Mouse (Mus musculus) embryonic facial prominence, embryonic 11.5 days (tissue): Measurements from ENCODE around the gene Otub1. TPM values are rescaled to one million over a fixed set of nuclear protein-coding genes. Genes with fewer than 3 reads are reported as not detected.

Experiments
- ATAC-seq: fragments of 200-750 bp; cut with Nextera tagmentation; replicated peaks from 2 replicates; pipeline ENCODE4 v1.8.0; 2017; ENCODE audit warnings: low read depth; ENCODE audit not compliant: insufficient number of reproducible peaks, low FRiP score, low TSS enrichment
- DNase-seq: peaks from one replicate; pipeline ENCODE4 v3.0.0-alpha.2; 2015; ENCODE audit warnings: low spot score
- H3K27ac ChIP-seq: fragments of 300-500 bp; sonication (generic); replicated peaks from 2 replicates; pipeline ENCODE4 v1.5.1; 2014; ENCODE audit warnings: mild to moderate bottlenecking, low read depth, low read length, control low read depth
- H3K27me3 ChIP-seq: fragments of 300-500 bp; sonication (generic); 2 replicates; pipeline ENCODE4 v1.6.1; 2014; ENCODE audit warnings: mild to moderate bottlenecking, low read length, moderate library complexity, mixed read lengths; ENCODE audit not compliant: control insufficient read depth, insufficient read depth
- H3K36me3 ChIP-seq: fragments of 300-500 bp; sonication (generic); replicated peaks from 2 replicates; pipeline ENCODE4 v1.6.1; 2014; ENCODE audit warnings: low read depth, mild to moderate bottlenecking, low read length, moderate library complexity, mixed read lengths; ENCODE audit not compliant: control insufficient read depth, insufficient read depth
- H3K4me1 ChIP-seq: fragments of 300-500 bp; sonication (generic); 2 replicates; pipeline ENCODE4 v1.6.1; 2014; ENCODE audit warnings: low read length, mixed read lengths; ENCODE audit not compliant: control insufficient read depth, insufficient read depth
- H3K4me2 ChIP-seq: fragments of 300-500 bp; sonication (generic); 2 replicates; pipeline ENCODE4 v1.6.1; 2014; ENCODE audit warnings: low read depth, mild to moderate bottlenecking, control low read depth, low read length, moderate library complexity
- H3K4me3 ChIP-seq: fragments of 300-500 bp; sonication (generic); 2 replicates; pipeline ENCODE4 v1.5.1; 2014; ENCODE audit warnings: low read depth, low read length, control low read depth
- H3K9ac ChIP-seq: fragments of 300-500 bp; sonication (generic); replicated peaks from 2 replicates; pipeline ENCODE4 v1.6.1; 2014; ENCODE audit warnings: mild to moderate bottlenecking, control low read depth, low read length
- H3K9me3 ChIP-seq: fragments of 300-500 bp; sonication (generic); replicated peaks from 2 replicates; pipeline ENCODE4 v1.6.1; 2016; ENCODE audit warnings: mild to moderate bottlenecking, low read length, inconsistent platforms, mixed read lengths; ENCODE audit not compliant: control insufficient read depth
- WGBS: fragments of 180-500 bp; shearing (Covaris S2); extraction: QIAGEN DNeasy Blood & Tissue Kit; methylation state at CpG from one replicate; pipeline ENCODE4 v1.1.7; 2014; 5-methylcytosine and 5-hydroxymethylcytosine counted together
- polyA plus RNA-seq: library from polyadenylated mRNA; unstranded; fragments of >200 nt; fragmentation: Nextera tagmentation; extraction: Ambion mirVana; gene quantifications from 2 replicates; pipeline ENCODE4 v1.2.1, GENCODE M21; 2014

Otub1 gene
- polyA plus RNA-seq, 1 experiment from 2014 or later, result 217 TPM

- Histone ChIP-seq H3K27ac (no peak overlapping the region), H3K27me3 (no peaks in the 10 kb centered on the region), H3K4me2 (no peak overlapping the region), H3K9ac (no peak overlapping the region), H3K4me3 (no peak overlapping the region), H3K9me3 (no peaks in the 10 kb centered on the region), H3K36me3 (peaks cover 4% of the 10 kb centered on the region), H3K4me1 (no peaks in the 10 kb centered on the region; the same call in 1 of the 2 replicates)
- ATAC-seq (no peak), DNase-seq (no peak)
- WGBS, result 89% methylated on average over 9 of the region's 9 CpGs
Measured at GRCm38 (mm10) chr19:7235461-7235860, 29.3 kb upstream of the Otub1 start.

GRCm38 (mm10) chr19:7234537-7235221 lies 28.6 kb upstream of the Otub1 start:
- H3K36me3 ChIP-seq, result peaks cover 4% of the 10 kb centered on the region
- 65% methylated on average over 8 of the region's 8 CpGs for WGBS
- H3K27ac ChIP-seq, result no peak overlapping the region
- H3K4me3 ChIP-seq, result no peak overlapping the region
- DNase-seq, result peak; percentile 79
- ATAC-seq, result 0 out of 2 replicates have a peak, but pooled peaks have one; percentile 60
- H3K4me1 ChIP-seq, result no peaks in the 10 kb centered on the region
- no peak overlapping the region for H3K4me2 ChIP-seq
- H3K9me3 ChIP-seq, result no peaks in the 10 kb centered on the region
- H3K9ac ChIP-seq, result no peak overlapping the region
- no peaks in the 10 kb centered on the region for H3K27me3 ChIP-seq

GRCm38 (mm10) chr19:7226511-7226914 lies 20.4 kb upstream of the Otub1 start:
- no peak overlapping the region for H3K4me3 ChIP-seq
- no peaks in the 10 kb centered on the region for H3K4me1 ChIP-seq
- DNase-seq (no peak), ATAC-seq (no peak)
- peaks cover 8% of the 10 kb centered on the region for H3K36me3 ChIP-seq
- no peaks in the 10 kb centered on the region for H3K27me3 ChIP-seq
- H3K4me2 ChIP-seq, result no peak overlapping the region
- WGBS, result 89% methylated on average over 6 of the region's 6 CpGs
- H3K9me3 ChIP-seq, result no peaks in the 10 kb centered on the region
- no peak overlapping the region for H3K27ac ChIP-seq
- no peak overlapping the region for H3K9ac ChIP-seq

GRCm38 (mm10) chr19:7225096-7225690 lies 19.1 kb upstream of the Otub1 start:
- DNase-seq (no peak), ATAC-seq (no peak)
- H3K27ac ChIP-seq, result no peak overlapping the region
- 85% methylated on average over 9 of the region's 9 CpGs for WGBS
- no peak overlapping the region for H3K4me3 ChIP-seq
- H3K36me3 ChIP-seq, result peaks cover 8% of the 10 kb centered on the region
- H3K27me3 ChIP-seq, result no peaks in the 10 kb centered on the region
- no peaks in the 10 kb centered on the region for H3K4me1 ChIP-seq
- H3K4me2 ChIP-seq, result no peak overlapping the region
- H3K9ac ChIP-seq, result no peak overlapping the region
- no peaks in the 10 kb centered on the region for H3K9me3 ChIP-seq

GRCm38 (mm10) chr19:7224253-7224652 lies 18.1 kb upstream of the Otub1 start:
- Histone ChIP-seq H3K4me3 (no peak overlapping the region), H3K4me2 (no peak overlapping the region), H3K27ac (no peak overlapping the region), H3K9ac (no peak overlapping the region), H3K27me3 (no peaks in the 10 kb centered on the region), H3K36me3 (peaks cover 8% of the 10 kb centered on the region), H3K4me1 (no peaks in the 10 kb centered on the region), H3K9me3 (no peaks in the 10 kb centered on the region)
- DNase-seq (no peak), ATAC-seq (no peak)
- 88% methylated on average over 3 of the region's 3 CpGs for WGBS

GRCm38 (mm10) chr19:7223488-7223887 lies 17.4 kb upstream of the Otub1 start:
- no peaks in the 10 kb centered on the region for H3K27me3 ChIP-seq
- DNase-seq (no peak), ATAC-seq (no peak)
- no peak overlapping the region for H3K4me2 ChIP-seq
- no peak overlapping the region for H3K4me3 ChIP-seq
- H3K36me3 ChIP-seq, result peaks cover 8% of the 10 kb centered on the region
- H3K9me3 ChIP-seq, result no peaks in the 10 kb centered on the region
- H3K4me1 ChIP-seq, result no peaks in the 10 kb centered on the region
- H3K9ac ChIP-seq, result no peak overlapping the region
- no peak overlapping the region for H3K27ac ChIP-seq

GRCm38 (mm10) chr19:7222196-7222595 lies 16.1 kb upstream of the Otub1 start:
- Histone ChIP-seq H3K4me1 (no peaks in the 10 kb centered on the region), H3K36me3 (peaks cover under 1% of the 10 kb centered on the region), H3K9ac (no peak overlapping the region), H3K4me3 (no peak overlapping the region), H3K27me3 (no peaks in the 10 kb centered on the region), H3K4me2 (no peak overlapping the region), H3K9me3 (no peaks in the 10 kb centered on the region), H3K27ac (no peak overlapping the region)
- no peak for ATAC-seq
- no peak for DNase-seq
- 84% methylated on average over 6 of the region's 6 CpGs for WGBS

- no peaks in the 10 kb centered on the region for H3K27me3 ChIP-seq
- H3K4me2 ChIP-seq, result no peak overlapping the region
- H3K4me1 ChIP-seq, result no peaks in the 10 kb centered on the region; the same call in 1 of the 2 replicates
- H3K9me3 ChIP-seq, result no peaks in the 10 kb centered on the region
- H3K4me3 ChIP-seq, result no peak overlapping the region
- 94% methylated on average over 5 of the region's 5 CpGs for WGBS
- H3K9ac ChIP-seq, result no peak overlapping the region
- H3K27ac ChIP-seq, result no peak overlapping the region
- ATAC-seq (no peak), DNase-seq (no peak)
- H3K36me3 ChIP-seq, result peaks cover 4% of the 10 kb centered on the region; the same call in 1 of the 2 replicates
Measured at GRCm38 (mm10) chr19:7218753-7219152, 12.6 kb upstream of the Otub1 start.
